Mouse (Mus musculus) v-Abl transformed pro-B cells (cell line): ENCODE results near the gene Vmn2r7.
"Not testable (repeated sequence)": the region's sequence is repeated elsewhere in the genome, so short reads cannot be mapped to it uniquely, and the experiment has no call there.

Source experiments
- in situ Hi-C, 2 experiments: fragments of 400-800 bp; cut with MboI; formaldehyde crosslinking; loops; one replicate each; pipeline ENCODE4 v1.15.1; 2025; ENCODE audit not compliant: unreplicated experiment in 2 of 2

Gene Vmn2r7

GRCm38 (mm10) chr3:64844665-64845064 is at the start of gene Vmn2r7:
Vmn2r7 (minus strand) TSS chr3:64844765.
- in situ Hi-C loops: loop anchor here in 1 of 2 experiments (10.0 kb wide), 2 partner anchors 870 to 1290 kb away; partner anchors contain the start of gene Gmps

DNA sequence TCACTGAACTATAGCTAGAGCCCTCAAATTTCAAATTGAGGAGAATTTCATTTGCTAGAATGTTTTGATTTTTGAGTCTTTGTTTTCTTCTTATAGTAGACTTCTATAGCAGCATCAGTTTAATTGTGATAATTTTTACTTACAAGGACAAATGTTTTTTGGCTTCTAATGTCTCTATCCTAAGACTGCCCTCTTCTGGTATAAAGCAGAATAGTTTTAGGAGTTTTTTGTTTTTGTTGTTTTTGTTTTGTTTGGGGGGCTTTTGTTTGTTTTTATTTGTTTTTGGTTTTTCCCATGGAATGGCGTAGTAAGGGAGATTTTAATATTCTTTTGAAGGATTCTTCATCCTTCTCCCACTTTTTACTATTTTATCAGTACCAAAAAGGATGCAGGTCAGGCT is 45.2 kb upstream of the Vmn2r7 start:
- in situ Hi-C loops: no loop called here

- in situ Hi-C loops: no loop called here
Measured at GRCm38 (mm10) chr3:64878199-64878977, 33.8 kb upstream of the Vmn2r7 start.

- in situ Hi-C loops: no loop called here
Measured at GRCm38 (mm10) chr3:64876669-64877068, 32.1 kb upstream of the Vmn2r7 start.

- in situ Hi-C loops: loop anchor here in 1 of 2 experiments (10.0 kb wide), 2 partner anchors 868 to 1288 kb away; partner anchors contain the start of gene Gmps
Measured at GRCm38 (mm10) chr3:64842881-64843280, 1.7 kb downstream of the Vmn2r7 start.

- in situ Hi-C loops: loop anchor here in 1 of 2 experiments (10.0 kb wide), 2 partner anchors 867 to 1287 kb away; partner anchors contain the start of gene Gmps
Measured at GRCm38 (mm10) chr3:64842299-64842698, 2.3 kb downstream of the Vmn2r7 start.

GRCm38 (mm10) chr3:64831134-64831533 is 13.4 kb downstream of the Vmn2r7 start:
- in situ Hi-C loops: loop anchor here in 1 of 2 experiments (10.0 kb wide), 2 partner anchors 856 to 1276 kb away; partner anchors contain the start of gene Gmps

DNA sequence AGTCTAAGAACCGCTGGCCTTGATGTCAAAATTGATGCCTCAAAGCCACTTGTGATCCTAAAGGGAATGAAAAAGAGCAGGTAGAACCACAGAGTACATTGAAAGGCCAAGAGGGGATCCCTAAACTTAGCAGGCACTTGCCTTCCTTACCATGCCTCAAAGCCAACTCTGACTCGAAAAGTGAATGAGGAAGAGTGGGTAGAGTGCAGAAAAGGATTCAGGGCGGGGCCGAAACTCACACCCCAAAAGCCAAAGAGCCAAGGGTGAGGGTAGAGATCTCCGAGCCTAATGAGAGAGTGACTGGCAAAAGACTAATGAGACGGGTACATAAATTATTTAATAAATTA is 53.3 kb downstream of the Vmn2r7 start:
- in situ Hi-C loops: no loop called here

GRCm38 (mm10) chr3:64790509-64791244 is 53.9 kb downstream of the Vmn2r7 start:
- in situ Hi-C loops: no loop called here

- in situ Hi-C loops: no loop called here
Measured at GRCm38 (mm10) chr3:64782901-64783300, 61.7 kb downstream of the Vmn2r7 start.

- in situ Hi-C loops: no loop called here
Measured at GRCm38 (mm10) chr3:64772132-64772531, 72.4 kb downstream of the Vmn2r7 start.

GRCm38 (mm10) chr3:64756145-64756544 is 88.4 kb downstream of the Vmn2r7 start:
- in situ Hi-C loops: no loop called here

GRCm38 (mm10) chr3:64727187-64727970 is 117.2 kb downstream of the Vmn2r7 start:
- in situ Hi-C loops: not testable (repeated sequence)

DNA sequence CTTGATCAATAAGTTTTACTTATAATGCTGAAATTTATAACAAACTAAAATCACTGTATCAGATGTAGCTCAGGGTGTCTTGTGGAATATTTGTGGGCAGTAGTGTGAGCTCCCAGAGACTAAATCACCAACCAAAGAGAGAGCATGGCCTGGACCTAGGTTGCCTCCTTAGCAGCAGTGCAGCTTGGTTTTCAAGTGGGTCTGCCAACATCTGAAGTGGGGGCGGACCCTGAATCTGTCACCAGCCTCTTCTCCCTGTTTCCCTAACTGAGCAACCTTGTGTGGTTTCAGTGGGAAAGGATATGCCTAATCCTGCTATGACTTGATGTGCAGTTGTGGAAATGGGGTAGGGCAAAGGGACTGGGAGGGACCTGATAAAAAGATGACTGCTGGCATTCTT is 118.8 kb downstream of the Vmn2r7 start:
- in situ Hi-C loops: not testable (repeated sequence)

DNA sequence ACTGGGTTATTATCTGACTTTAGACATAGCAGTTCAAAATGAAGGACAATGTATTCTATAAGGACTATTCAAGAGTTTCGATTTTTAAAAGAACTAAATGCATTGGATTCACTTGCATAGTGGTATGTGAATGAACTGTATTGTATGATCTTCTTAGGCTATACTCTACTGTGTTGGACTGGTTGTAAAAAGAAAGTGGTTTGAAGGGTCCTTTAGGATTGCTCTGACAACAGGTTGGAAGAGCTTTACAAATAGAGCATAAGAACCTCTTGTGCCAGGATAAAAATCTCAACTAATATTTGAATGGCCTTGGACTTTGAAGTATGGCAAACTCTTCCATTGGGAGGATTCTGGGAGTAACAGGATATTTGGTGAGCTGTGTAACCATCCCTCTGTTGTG is 168.5 kb downstream of the Vmn2r7 start:
- in situ Hi-C loops: not testable (repeated sequence)
